Mouse (Mus musculus) right cerebral cortex, postnatal 10 days (tissue): Measurements from ENCODE around the gene Evx2.

Experiments used
- DNase-seq, 2 experiments: peaks; one replicate each; pipeline ENCODE4 v3.0.0; 2021; ENCODE audit warnings: low spot score in 2 of 2

Evx2 gene

DNA sequence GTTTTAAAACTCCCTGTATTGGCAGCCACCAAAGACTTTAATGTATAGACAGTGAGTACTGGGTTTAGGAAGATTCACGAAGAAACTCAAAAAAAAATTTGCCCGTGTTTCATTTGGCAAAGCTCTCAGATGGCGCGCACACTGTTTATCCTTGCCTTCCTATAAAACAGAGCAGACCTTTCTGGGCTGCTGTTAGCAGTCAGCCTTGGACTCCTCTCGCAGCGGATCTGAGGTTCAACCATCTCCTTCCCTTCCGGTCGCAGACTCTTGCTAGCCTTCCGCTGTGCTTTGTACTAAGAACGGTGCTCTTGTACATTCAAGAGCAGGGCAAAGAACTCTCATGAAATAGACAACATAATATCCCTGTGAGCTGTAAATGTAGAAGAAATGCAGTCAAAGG is 39.0 kb downstream of the Evx2 start:
- no peak for DNase-seq

DNA sequence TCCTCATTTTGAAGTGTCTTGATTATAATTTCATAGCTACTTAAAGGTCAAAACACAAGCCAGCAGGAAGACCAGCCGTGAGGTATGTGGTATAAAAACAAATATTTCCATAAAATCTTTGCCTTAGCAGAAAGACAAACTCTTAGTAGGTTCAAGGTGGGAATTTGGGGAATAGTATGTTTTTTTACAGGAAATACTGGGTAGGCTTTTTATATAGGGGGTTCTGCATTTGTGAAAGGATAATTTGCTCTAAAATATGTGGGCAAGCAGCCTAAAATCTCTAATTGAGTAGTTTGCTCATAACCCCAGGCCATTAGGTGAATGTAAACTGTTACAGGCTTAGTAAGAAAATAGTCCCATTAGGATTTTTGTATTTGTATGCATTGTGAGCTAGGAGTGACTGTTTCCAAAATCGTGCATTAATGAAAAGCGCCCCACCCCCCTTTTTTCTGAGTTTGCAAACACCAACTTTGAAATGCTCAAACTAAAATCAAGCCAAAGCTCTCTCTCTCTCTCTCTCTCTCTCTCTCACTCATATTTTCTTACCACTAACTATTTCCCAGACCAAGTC is 39.6 kb downstream of the Evx2 start:
- DNase-seq, result no peak

DNA sequence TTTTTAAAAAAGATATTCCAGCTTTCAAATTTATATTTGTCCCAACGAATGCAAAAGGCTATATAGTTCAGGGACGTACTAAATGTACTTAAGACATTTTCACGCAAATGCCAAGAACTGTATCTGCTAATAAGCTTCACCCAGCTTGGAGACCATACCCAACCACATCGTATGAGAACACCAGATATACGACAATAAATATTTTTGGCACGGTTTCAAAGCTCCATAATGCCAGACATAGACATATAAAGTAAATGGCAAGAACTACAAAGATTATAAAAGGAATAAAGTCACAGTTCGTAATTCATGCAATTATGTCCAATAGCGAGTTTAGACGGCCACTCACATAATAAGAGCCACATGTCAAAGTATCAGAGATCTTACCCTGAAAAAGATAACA is 41.7 kb downstream of the Evx2 start:
- DNase-seq, result no peak

DNA sequence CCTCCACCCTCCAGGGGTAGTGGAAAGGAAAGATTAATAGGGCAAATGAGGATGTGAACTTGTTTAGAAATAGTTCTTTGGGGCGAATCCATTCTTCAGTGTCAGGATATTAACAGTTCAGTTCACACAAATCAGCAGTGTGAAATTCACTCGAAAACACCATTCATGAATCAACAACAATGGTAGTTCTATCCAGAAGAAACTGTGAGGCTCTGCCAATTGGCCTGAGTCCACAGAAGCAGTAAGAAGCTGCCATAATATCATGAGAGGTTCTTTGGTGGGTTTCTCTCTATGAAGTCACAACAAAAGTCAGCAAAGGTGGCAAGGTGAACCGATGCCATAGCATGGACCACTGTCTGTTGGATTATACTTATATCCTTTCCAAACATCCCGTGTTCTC is 48.0 kb downstream of the Evx2 start:
- no peak for DNase-seq

DNA sequence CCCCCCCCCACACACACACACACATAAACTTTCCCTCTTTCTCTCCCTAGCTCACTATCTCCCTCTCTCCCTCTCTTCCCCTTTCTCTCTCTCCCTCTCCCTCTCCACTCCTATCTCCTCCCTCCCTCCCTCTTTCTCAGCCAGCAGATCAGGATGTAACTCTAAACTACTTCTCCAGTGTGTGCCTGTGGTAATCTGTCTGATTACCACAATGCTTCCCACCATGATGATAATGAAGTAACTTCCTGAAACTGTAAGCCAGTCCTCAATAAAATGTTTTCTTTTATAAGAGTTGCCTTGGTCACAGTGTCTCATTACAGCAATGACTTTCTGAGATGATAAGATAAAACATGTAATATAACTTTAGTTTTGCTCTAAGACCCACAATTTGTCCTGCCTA is 50.0 kb downstream of the Evx2 start:
- no peak for DNase-seq

DNA sequence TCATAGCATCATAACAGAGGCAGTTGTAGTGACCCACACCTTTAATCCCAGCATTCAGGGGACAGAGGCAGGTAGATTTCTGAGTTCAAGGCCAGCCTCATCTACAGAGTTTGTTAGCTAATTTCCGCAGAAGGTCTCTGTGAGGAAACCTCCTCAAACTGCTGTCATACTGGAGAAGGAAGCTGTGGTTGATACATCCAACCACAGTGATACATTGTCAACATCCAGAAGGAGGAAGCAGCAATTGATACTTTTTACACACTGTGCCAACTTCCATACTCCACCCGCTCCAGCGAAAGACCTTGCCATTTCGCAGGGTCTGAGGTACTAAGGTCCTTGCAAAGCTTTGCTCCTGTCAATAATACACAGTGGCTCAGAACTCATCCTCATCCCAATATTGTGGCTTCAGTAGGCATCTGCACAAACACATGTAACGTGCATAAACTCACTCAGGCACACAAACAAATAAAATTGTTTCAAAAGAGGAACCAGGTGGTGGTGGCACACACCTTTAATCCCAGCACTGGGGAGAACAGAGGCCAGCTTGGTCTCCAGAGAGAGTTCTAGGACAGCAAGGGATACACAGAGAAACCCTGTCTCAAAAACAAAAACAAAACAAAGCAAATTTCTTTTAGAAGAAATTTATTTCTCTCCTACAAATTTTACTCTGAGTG is 53.1 kb downstream of the Evx2 start:
- DNase-seq, result no peak

DNA sequence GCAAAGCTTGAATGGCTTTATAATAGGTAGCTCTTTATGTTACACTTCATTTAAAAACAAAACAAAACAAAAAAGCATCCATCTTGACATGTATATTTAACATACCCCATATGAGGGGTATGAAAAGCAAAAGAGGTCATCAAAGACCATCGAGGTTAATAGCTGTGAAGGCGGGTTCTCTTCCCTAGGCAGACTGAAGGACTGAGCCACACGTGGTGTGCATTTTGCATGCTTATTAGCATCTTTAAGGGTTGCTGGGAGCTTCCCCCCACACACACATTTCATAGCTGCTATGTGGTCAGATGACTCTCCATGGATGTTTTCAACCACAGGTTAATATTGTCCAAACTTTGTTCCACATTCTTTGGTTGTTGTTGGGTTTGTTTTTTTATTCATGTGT is 55.3 kb downstream of the Evx2 start:
- DNase-seq, result no peak
